Mouse (Mus musculus) gastrocnemius, postnatal 36 days (tissue): ENCODE results near the gene Acod1. TPM values are rescaled to one million over a fixed set of nuclear protein-coding genes. Genes with fewer than 3 reads are reported as not detected.
A peak's percentile ranks its signal among the peaks of the same experiment; 100 is the strongest.

Experiments used
- DNase-seq, 2 experiments: peaks; one replicate each; pipeline ENCODE4 v3.0.0; 2022
- intact Hi-C: fragments of 180-260 bp; cut with DNase I; formaldehyde crosslinking; loops from one replicate; pipeline ENCODE4 v1.15.1; 2025
- long read RNA-seq, 2 experiments: library from polyadenylated mRNA; stranded (forward); transcript quantifications; one replicate each; pipeline ENCODE4 v2.0.0; 2021
- total RNA-seq, 2 experiments: library from RNA; stranded (reverse); gene quantifications; 2 replicates each; pipeline ENCODE4 v1.2.3; 2021

The Acod1 gene
- total RNA-seq, result not detected
- long read RNA-seq, experiment 1, result 0 reads
- long read RNA-seq, experiment 2, result 0 reads

DNA sequence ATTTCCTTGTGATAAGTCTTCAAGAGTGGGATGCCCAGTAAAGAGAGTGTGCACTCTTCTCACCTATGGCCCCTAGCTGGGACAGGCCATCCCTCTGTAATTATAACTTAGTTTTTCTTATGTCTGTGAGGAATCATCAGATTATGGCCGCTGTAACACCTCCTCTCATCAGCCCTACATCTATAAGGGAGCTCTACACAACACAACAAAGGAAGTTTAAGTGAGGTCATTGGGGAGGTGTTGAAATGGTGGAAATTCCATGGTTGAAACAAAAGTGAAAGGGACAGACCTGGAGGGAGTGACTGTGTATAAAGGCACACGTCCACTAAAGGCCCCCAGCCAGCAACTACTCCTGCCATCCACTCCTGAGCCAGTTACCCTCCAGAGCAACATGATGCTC lies at the start of gene Acod1:
Acod1 (plus strand) TSS at position 301 of the 400 bp plus-strand sequence.
- intact Hi-C loops, result no loop called here

DNA sequence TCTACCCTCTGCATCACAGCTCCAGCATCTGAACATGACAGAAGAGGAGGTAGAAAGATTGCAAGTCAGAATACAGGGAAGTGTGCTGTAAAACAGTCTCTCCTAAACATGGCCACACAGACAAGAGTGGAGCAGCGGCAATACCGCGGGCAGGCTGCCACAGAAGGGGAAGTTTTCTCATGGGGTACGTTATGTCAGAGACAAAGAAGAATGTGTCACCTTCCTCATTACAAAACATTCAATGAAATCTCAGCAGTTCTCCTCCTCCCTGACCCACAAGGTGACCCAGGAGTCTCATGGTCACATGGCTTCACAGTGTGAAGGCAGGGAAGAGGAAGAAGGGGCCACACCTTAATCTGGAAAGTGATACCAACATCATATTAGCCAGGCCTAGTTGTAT lies 39.0 kb upstream of the Acod1 start:
- no peak for DNase-seq
- intact Hi-C loops, result no loop called here

More for the DNA sequence above, at the start of gene Acod1:
- no peak for DNase-seq

DNA sequence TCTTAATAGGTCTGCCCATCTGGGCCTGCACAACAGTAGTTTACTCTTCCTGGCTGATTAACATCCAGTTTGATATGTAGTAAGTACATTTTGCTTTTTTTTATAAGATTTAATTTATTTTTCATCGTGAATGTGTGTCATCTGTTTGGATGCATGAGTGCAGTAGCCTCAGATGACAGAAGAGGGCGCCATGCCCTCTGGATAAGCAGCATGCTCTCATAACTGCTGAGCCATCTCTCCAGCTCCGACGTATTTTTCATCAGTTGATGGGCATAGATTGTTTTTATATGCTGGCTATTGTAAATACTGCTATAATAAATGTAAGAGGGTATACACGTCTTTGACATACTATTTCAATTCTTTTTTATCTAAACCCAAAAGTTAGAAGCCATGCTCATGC lies 35.0 kb upstream of the Acod1 start:
- intact Hi-C loops, result loop anchor here (2.0 kb wide), 1 partner anchor 37 kb away; no protein-coding TSS in a partner anchor
- no peak for DNase-seq

DNA sequence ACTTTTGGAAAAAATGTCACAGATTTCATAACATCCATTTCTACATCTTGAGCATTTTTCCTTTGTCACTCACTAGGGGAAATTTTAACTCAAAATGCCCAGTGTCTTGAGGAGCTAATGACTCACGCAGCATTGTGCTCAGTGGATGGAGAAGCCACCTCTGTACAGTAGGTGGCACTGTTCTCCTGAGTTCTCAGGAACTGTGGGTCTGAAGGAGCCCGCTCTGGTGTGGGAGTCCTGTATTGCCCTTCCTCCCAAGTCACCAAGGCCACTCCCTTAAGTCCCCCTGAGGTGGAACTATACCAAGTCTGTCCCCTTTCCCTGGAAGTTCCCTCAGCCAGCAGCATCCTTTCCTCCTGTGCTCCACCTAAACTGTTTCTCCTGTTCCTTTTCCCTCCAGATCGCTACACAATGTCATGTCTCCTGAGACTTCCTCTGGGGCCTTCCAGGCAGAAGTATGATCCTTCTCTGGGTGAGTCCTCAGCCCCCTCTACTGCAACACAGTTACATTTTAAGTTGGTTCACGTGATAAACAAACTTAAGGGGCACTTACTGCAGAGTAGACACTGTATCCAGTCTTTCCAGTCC lies 34.1 kb upstream of the Acod1 start:
- peak; percentile 22 to 34 for DNase-seq
- intact Hi-C loops, result loop anchor here (2.0 kb wide), 1 partner anchor 36 kb away; no protein-coding TSS in a partner anchor

DNA sequence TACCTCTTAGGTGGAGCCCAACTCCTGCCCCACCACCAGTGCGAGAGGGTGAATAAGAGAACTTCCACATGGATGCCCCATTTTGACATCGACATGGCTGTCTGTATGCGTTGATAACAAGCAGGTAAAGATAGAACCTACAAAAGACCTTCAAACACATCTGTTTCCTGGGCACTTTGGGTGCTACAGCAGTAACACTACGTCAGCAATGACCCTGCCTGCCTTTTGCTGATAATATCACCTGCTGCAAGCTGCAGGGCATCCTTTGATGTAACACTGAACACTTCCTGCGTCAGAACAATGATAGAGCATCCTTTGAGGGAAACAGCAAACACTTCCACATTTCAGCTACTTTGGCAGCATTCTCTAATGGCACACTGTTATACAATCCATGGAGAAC lies 29.8 kb upstream of the Acod1 start:
- intact Hi-C loops, result no loop called here

DNA sequence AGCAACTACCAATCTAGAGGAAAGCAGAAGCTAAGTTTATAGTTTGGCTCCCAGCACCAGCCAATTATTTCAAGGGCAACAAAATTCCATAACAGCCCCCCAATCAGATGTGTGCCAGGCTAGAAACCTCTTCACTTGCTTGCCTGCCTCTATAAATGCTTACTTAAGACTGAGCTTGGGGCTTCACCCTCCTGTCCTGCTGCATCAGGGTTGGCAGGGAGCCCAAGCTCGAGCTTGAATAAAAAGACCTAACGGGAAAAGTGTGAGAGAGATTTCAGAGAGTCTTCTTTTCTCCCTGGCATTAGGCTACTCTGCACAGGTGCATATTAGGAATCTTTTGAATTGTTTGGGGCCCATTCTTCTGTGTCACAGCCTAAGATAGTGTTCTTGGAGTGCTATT lies 26.7 kb upstream of the Acod1 start:
- intact Hi-C loops, result no loop called here

More for the DNA sequence above, 29.8 kb upstream of the Acod1 start:
- no peak for DNase-seq

DNA sequence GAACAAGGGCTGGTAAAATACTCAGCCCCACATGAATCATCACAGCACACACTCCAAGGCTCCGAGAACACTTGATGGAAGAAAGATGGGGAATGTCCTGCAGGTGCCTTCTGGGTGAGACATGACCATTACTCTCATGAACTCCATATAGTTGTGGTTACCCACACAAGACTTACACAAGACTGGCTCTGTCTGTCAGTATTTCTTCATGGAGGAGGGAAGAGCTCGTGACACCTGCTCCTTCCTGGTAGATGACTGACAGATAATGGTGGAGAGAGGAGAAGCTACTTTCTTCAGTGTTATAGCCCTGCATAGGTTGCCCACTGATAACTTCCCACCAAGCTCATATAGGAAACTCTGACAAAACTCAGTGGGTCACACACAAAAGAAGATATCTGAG lies 17.6 kb upstream of the Acod1 start:
- intact Hi-C loops, result no loop called here
- DNase-seq, result no peak

More for the DNA sequence above, 26.7 kb upstream of the Acod1 start:
- no peak for DNase-seq

DNA sequence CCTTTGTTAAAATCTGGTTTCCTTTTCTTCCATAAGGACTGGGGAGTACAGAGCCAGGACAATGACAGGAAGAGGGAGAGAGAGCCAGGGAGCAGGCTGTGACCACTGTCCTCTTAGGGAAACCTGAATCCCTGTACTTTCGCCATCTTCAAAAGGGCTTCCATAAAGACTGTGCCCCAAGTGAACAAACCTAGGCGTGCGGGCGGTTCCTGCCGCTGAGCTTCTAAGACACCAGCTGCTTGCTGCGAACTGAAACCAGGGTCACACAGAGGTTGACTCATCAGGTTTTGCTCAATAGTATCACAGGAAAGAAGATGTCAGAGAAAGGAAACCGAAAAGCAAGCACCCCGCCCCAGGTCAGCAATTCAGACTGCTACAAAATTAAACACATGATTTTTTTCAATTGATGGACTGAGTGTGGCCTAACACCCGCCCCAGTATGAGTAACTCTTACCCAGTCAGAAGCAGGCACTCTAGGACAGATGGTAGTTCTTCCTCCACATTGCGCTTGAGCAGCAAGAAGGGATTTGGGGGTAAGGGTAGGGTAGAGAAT lies 13.4 kb upstream of the Acod1 start:
- intact Hi-C loops, result no loop called here
- DNase-seq, result no peak

DNA sequence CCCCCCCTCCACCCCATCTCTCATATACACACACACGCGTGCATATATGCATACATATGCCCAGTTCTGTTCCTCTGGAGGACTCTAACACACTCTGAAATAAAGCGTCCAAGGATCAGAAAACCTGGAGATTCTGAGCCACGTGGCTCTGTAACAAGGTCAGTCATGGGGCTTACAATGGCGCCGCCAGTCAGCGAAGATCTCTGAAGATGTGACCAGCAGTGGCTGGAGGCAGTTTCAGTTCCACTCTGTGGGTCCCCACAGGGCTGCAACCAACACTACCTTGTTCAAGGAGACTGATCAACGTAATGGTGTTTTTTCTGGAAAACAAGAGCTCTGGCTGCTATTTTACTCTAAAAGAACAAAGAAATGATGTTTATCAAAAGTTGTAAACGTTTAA lies 12.7 kb upstream of the Acod1 start:
- no peak for DNase-seq
- intact Hi-C loops, result no loop called here

DNA sequence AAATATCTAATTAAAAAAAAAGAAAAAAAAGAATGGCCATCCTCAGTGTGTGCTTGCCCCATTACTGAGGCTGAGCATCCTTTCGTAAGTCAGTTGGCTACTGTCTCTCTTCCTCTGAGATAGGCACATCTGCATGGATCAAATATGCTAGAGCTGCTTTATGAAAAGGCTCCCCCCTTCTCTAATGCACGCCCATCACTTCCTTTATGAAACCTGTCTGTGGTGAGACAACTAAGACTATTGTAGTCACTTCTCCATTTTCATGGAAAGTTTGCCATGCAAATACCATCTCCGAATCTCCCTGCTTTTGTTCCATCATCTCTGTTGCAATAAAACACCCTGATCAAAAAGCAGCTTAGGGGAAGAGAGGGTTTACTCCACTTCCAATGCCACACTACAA lies 9.8 kb upstream of the Acod1 start:
- intact Hi-C loops, result no loop called here
- DNase-seq, result no peak

DNA sequence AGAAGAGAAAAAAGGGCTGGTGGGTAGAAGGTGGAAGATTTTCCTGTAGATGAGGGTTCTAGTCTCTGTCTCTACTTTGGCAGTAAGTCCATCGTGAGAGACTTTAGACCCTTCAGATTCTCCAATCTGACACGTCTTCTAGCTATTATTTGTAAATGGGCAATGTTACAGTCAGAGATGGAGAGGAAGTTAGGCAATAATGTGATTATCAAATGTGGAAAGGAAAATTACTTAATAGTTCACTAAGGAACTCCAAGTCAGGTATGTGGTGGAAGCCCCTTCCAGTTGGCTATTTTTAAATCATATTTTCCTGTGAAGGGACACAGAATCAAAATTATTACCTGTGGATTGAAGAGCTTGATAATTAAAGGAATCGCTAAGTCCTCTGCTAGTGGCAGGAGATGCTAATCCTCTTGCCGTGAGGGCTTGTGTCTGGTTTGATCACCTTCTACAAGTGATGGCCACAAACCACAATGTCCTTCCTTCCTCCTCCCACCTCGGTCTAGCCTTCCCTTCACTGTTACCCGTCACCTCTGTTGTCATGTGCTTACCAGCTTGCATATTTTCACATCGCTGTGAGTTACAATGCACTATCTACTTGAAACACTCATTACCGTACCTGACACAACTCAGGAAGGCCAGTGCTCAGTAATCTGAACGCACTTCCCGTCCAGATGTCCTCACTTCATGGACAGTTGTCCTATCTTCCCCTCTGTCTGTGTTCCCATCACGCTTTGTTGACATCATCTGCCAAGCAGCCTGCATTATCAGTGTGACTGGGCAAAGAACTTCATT lies 1.7 kb downstream of the Acod1 start:
- intact Hi-C loops, result loop anchor here (2.0 kb wide), 1 partner anchor 36 kb away; no protein-coding TSS in a partner anchor
- DNase-seq, result no peak

DNA sequence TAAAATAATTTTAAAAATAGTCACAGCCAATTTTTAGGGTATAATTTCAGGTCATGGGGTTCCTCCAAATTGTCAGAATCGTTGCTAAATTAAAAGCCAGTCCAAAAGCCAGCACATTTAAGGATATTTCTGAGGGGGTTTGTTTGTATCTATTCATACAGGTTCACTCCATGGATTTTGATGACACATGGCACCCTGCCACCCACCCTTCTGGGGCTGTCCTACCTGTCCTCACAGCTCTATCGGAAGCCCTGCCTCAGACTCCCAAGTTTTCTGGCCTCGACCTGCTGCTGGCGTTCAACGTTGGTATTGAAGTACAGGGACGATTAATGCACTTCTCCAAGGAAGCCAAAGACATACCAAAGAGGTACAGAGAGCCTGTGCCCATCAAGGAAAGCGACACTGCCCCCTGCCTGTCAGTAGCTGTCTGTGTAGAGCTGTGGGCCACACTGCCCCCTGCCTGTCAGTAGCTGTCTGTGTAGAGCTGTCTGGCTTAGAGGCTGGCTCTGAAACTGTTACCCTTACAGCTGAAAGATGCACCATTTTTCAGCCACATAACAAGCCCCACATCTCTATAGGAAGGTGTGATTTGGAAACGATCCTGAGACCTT lies 4.5 kb downstream of the Acod1 start:
- intact Hi-C loops, result no loop called here
- peak; percentile 65 to 68 for DNase-seq

DNA sequence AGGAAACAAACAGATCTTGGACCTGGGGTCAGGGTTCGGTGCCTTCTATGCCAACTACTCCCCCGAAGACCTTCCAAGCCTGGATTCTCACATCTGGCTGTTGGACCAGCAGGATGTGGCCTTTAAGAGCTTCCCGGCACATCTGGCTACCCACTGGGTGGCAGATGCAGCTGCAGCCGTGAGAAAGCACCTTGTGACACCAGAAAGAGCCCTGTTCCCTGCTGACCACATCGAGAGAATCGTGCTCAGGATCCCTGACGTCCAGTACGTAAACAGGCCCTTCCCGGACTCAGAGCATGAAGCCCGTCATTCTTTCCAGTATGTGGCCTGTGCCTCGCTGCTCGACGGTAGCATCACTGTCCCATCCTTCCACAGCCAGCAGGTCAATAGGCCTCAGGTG lies 8.0 kb downstream of the Acod1 start:
- intact Hi-C loops, result no loop called here
- no peak for DNase-seq

DNA sequence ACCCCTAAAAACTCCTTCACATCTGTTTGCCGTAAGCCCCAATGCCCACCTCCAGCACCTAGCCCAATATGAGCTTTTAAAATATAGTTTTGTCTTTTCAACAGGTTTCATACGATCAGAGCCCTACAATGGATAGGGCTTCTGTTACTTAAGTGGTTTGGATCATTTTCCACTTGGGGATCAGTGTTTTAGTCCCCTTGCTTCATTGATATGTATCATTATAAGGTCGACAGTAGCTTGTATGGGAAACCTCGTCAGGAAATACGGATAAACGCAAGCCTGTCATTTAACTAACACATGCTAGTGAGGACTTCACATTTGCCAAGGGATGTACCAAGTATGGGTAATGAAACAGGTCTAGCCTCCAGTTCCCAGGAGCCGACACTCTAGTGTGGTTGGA lies 9.8 kb downstream of the Acod1 start:
- DNase-seq, result no peak
- intact Hi-C loops, result no loop called here

DNA sequence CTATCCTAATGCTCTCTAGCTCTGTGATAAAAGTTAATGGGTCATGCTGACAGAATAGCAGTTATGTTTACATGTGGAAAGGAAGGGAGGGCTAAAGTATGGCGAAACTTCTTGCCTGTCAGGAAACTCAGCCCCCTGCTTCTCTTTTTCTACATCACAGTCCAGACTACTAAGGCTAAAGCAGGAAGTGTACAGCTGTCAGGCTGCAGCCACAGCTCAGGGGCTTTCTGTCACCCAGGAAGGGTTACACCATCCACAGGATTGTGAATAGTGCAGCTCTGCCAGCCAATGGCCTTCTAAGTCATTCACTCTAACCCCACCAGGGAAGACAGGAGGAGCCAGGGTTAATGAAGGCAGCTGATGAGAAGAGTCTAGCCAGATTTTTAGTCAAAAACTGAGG lies 12.2 kb downstream of the Acod1 start:
- intact Hi-C loops, result no loop called here
- DNase-seq, result no peak

DNA sequence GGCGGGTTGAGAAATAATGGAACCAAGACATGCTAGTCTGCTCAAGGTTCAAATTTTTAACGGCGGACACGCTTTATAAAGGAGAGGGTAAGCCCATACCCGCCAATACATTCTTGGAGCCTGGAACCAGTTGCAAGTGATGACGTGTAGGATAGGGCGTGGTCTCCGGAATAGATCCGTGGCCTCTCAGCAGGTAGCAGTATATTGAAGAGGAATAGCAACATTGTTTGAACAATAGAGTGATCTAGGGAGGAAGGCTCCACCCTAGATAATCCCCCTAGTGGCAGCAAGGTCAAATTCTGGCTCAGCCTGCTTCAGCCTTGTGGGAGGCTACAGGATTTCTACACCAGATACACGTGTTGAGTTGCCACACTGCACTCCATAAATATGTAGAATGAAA lies 12.7 kb downstream of the Acod1 start:
- intact Hi-C loops, result no loop called here
- no peak for DNase-seq

DNA sequence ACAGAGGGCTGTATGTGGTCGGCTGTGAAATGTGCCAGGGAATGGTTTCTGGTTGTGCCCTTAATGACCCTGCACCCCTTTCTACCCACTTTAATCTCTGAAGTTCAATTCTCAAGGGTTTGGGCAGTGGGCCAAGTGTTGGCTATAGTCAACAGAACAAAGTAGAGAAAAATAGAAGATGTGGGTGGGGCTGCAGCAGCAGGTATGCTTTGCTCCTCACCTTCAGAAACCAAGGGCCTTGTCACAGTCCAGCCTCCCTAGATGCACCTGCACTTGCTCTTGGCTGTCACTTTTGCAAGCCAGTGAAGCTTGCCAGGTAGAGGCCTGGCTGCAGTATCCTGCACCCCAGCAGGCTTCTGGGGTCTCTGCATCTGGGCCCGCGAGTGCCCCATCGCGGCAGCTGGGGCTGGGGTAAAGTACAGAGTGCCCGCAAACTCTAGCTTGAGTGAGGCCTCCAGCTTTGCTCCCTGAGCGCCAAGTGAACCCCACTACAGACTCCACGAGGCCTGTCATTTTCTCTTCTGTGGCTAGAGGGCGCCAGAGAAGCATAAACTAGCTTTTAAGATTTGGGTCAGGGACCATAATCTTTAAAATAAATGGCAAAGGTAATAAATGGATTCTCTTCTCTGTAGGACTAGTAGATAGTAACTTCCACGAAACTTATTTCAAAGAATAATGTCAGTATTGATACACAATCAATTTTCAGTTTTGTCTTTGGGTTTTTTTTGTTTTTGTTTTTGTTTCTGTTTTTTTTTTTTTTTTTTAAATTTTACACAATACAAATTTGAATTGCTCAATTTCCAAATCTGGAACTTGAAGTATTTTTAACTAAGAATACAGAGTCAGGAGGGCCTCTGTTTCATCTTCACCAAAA lies 18.8 kb downstream of the Acod1 start:
- intact Hi-C loops, result loop anchor here (10.0 kb wide), 1 partner anchor 469 kb away; no protein-coding TSS in a partner anchor

DNA sequence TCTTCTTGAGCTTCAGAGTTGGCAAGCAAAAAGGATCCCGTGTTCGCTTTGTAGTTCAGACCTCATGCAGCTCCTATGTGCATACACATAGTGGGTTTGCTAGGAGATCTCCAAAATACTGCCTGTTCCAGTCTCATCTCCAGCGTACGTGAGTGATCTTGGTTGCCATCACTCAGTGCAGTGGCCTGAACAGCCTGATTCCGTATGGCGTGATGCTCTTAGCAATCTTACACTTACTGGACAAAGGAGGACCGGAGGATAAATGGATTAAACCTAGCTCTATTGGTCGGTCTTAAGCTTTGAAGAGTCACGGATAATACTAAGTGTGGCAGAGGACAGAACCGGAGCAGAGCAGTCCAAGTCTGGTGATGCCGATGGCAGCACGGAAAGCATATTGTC lies 22.7 kb downstream of the Acod1 start:
- intact Hi-C loops, result loop anchor here (10.0 kb wide), 1 partner anchor 465 kb away; no protein-coding TSS in a partner anchor
- DNase-seq, result no peak

More for the DNA sequence above, 18.8 kb downstream of the Acod1 start:
- DNase-seq, result peak; percentile 63 to 69

DNA sequence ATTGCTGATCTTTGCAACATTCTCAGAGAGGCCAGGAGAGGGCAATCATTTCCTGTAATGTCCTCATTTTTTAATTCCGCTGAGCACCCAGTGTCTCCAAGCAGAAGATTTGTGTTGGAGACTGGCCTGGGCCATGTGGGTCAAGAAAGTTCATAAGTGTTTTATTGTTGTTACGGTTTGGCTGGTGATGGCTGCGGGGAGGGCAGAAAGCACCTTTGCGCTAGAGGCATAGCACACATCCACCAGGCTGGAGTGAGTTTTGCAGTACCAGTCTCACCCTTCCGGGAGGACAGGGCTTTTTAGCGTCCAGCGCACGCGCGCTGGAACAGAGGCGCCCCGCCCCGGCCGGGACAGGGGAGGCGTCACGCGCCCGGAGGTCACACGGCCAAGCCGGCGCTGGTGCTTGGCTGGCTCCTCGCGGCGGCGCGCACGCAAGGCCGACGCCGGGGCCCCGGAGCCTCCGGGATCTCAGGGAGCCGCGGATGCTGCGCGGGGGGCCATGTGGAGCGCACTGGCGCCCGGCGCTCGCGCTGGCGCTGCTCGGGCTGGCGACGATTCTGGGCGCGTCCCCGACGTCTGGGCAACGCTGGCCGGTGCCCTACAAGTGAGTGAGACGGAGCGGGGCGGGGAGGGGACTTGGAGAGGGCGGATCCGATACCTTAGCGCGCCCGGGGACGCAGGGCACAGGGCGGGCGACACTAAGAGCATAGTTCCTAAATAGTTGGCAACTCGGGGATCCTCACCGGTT lies 23.3 kb downstream of the Acod1 start, which contains the start of gene Cln5:
Cln5 (plus strand) TSS at position 353 of the 748 bp plus-strand sequence.
- intact Hi-C loops, result loop anchor here (10.0 kb wide), 1 partner anchor 465 kb away; no protein-coding TSS in a partner anchor
- peak; percentile 89 to 95 for DNase-seq
